Mouse (Mus musculus) erythroid progenitor cell, adult 5-6 weeks (primary cell): Measurements from ENCODE around the gene Muc4. TPM values are rescaled to one million over a fixed set of nuclear protein-coding genes. Genes with fewer than 3 reads are reported as not detected.

Source experiments
- ATAC-seq: replicated peaks from 2 replicates; pipeline ENCODE4 v1.8.0; 2016; ENCODE audit warnings: moderate number of reproducible peaks, mild to moderate bottlenecking, moderate TSS enrichment, inconsistent platforms; ENCODE audit not compliant: poor library complexity, low FRiP score, severe bottlenecking
- total RNA-seq, 2 experiments: library from RNA; stranded (forward) in 1 of 2; stranded (reverse) in 1 of 2; fragments of 150-400 nt in 1 of 2; fragments of 186-747, 209-891 nt in 1 of 2; gene quantifications; 2 replicates each; pipeline versions ENCODE4 v1.2.3 to v1.2.4; 2015 to 2017; ENCODE audit warnings: low replicate concordance in 2 of 2

The Muc4 gene
- total RNA-seq, 2 experiments from 2014 or later, result not detected

GRCm38 (mm10) chr16:32723767-32724166 lies 11.9 kb upstream of the Muc4 start:
- no peak for ATAC-seq

- ATAC-seq, result no peak
Measured at GRCm38 (mm10) chr16:32724259-32724658, 11.4 kb upstream of the Muc4 start.

GRCm38 (mm10) chr16:32726501-32726900 lies 9.2 kb upstream of the Muc4 start:
- ATAC-seq, result no peak

- no peak for ATAC-seq
Measured at GRCm38 (mm10) chr16:32728240-32728639, 7.4 kb upstream of the Muc4 start.

- no peak for ATAC-seq
Measured at GRCm38 (mm10) chr16:32728730-32729129, 7.0 kb upstream of the Muc4 start.

- no peak for ATAC-seq
Measured at GRCm38 (mm10) chr16:32733213-32733612, 2.5 kb upstream of the Muc4 start.

GRCm38 (mm10) chr16:32736022-32736421 lies 336 bp downstream of the Muc4 start:
- ATAC-seq, result no peak

GRCm38 (mm10) chr16:32740003-32740663 lies 4.4 kb downstream of the Muc4 start:
- no peak for ATAC-seq

- ATAC-seq, result no peak
Measured at GRCm38 (mm10) chr16:32741366-32741765, 5.7 kb downstream of the Muc4 start.

- ATAC-seq, result no peak
Measured at GRCm38 (mm10) chr16:32742712-32743111, 7.0 kb downstream of the Muc4 start.

GRCm38 (mm10) chr16:32745852-32746251 lies 10.2 kb downstream of the Muc4 start:
- no peak for ATAC-seq

GRCm38 (mm10) chr16:32750242-32751127 lies 14.8 kb downstream of the Muc4 start:
- ATAC-seq, result no peak

GRCm38 (mm10) chr16:32764550-32764949 lies 28.9 kb downstream of the Muc4 start:
- ATAC-seq, result no peak

- ATAC-seq, result no peak
Measured at GRCm38 (mm10) chr16:32764961-32765360, 29.3 kb downstream of the Muc4 start.

- no peak for ATAC-seq
Measured at GRCm38 (mm10) chr16:32766904-32767303, 31.2 kb downstream of the Muc4 start.

GRCm38 (mm10) chr16:32776676-32777075 lies 41.0 kb downstream of the Muc4 start:
- no peak for ATAC-seq

GRCm38 (mm10) chr16:32778956-32779355 lies 43.3 kb downstream of the Muc4 start:
- no peak for ATAC-seq

GRCm38 (mm10) chr16:32783324-32784062 lies 47.8 kb downstream of the Muc4 start:
- ATAC-seq, result no peak

GRCm38 (mm10) chr16:32784840-32785239 lies 49.2 kb downstream of the Muc4 start:
- ATAC-seq, result no peak

- ATAC-seq, result no peak
Measured at GRCm38 (mm10) chr16:32790056-32790455, 54.4 kb downstream of the Muc4 start.
